Mouse (Mus musculus) midbrain, embryonic 14.5 days (tissue): ENCODE measurements around the gene Clp1. TPM values are rescaled to one million over a fixed set of nuclear protein-coding genes. Genes with fewer than 3 reads are reported as not detected.

Experiments
- ATAC-seq: fragments of 200-750 bp; cut with Nextera tagmentation; 2 replicates; pipeline ENCODE4 v1.8.0; 2017; ENCODE audit warnings: moderate number of reproducible peaks, moderate library complexity; ENCODE audit not compliant: low FRiP score, low TSS enrichment
- DNase-seq: peaks from one replicate; pipeline ENCODE4 v3.0.0-alpha.2; 2015
- H3K27ac ChIP-seq: fragments of 300-500 bp; sonication (generic); replicated peaks from 2 replicates; pipeline ENCODE4 v1.5.1; 2014; ENCODE audit warnings: mild to moderate bottlenecking, low read depth, low read length, moderate library complexity
- H3K27me3 ChIP-seq: fragments of 300-500 bp; sonication (generic); 2 replicates; pipeline ENCODE4 v1.6.1; 2014; ENCODE audit warnings: low read length, control low read depth, mixed read lengths; ENCODE audit not compliant: control insufficient read depth, insufficient read depth
- H3K36me3 ChIP-seq: fragments of 300-500 bp; sonication (generic); 2 replicates; pipeline ENCODE4 v1.6.1; 2014; ENCODE audit warnings: low read length, control low read depth; ENCODE audit not compliant: control insufficient read depth, insufficient read depth
- H3K4me1 ChIP-seq: fragments of 300-500 bp; sonication (generic); 2 replicates; pipeline ENCODE4 v1.6.1; 2014; ENCODE audit warnings: mild to moderate bottlenecking, antibody characterized with exemption, low read length, control low read depth; ENCODE audit not compliant: control insufficient read depth, insufficient read depth
- H3K4me2 ChIP-seq: fragments of 300-500 bp; sonication (generic); 2 replicates; pipeline ENCODE4 v1.6.1; 2014; ENCODE audit warnings: mild to moderate bottlenecking, low read length, moderate library complexity
- H3K4me3 ChIP-seq: fragments of 300-500 bp; sonication (generic); replicated peaks from 2 replicates; pipeline ENCODE4 v1.5.1; 2014; ENCODE audit warnings: low read depth, low read length
- H3K9ac ChIP-seq: fragments of 300-500 bp; sonication (generic); replicated peaks from 2 replicates; pipeline ENCODE4 v1.6.1; 2014; ENCODE audit warnings: mild to moderate bottlenecking, low read length, moderate library complexity
- H3K9me3 ChIP-seq: fragments of 300-500 bp; sonication (generic); 2 replicates; pipeline ENCODE4 v1.6.1; 2016; ENCODE audit warnings: low read length, control low read depth, mixed read lengths; ENCODE audit not compliant: control insufficient read depth
- WGBS: fragments of 180-500 bp; shearing (Covaris S2); extraction: QIAGEN DNeasy Blood & Tissue Kit; methylation state at CpG from one replicate; pipeline ENCODE4 v1.1.7; 2014; 5-methylcytosine and 5-hydroxymethylcytosine counted together
- polyA plus RNA-seq: library from polyadenylated mRNA; unstranded; fragments of >200 nt; fragmentation: Nextera tagmentation; extraction: Ambion mirVana; gene quantifications from 2 replicates; pipeline ENCODE4 v1.2.1, GENCODE M21; 2014

Gene Clp1
- 23.3 and 25.4 TPM in 2 replicates for polyA plus RNA-seq

DNA sequence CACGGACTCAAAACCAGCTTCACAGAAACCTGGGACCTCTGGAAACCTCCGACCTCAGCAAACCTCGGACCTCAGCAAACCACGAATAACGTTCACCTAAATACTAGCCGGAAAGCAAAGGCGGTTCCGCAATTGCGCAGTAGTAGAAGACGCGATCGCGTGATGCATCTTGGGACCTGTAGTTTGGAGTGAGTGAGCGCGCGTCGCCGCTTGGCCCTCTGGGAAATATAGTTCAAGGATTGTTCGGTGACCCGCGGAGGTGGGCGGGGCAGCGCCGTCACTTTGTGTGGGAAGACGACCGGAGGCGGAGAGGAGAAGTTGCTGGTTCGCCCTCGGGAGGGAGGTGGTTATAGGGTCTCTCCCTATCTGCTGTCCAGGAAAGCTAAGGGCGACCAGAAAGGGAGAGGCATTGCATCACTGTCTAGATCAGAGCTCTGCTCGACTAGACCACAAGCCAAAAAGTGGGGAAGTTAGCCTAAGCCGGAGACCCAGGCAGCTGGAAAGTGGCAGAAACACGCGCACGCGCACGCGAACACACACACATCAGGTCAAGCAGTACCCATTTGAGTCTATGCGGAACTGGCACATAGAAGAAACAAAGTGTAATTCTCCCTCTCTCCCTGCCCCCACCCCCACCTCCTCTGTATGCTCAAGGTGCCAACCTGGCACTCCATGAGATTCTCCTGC, at the start of gene Clp1:
Gene Clp1 (minus strand): TSS at position 179 of the 687 bp plus-strand sequence.
- Histone ChIP-seq H3K4me3 (peak within 1 kb of the TSS; percentile 65), H3K27ac (peak within 1 kb of the TSS; percentile 78), H3K4me1 (peaks cover 20% of the 10 kb centered on the region), H3K36me3 (peaks cover 29% of the 10 kb centered on the region), H3K4me2 (peak within 1 kb of the TSS; percentile 90), H3K27me3 (no peaks in the 10 kb centered on the region), H3K9ac (peak within 1 kb of the TSS; percentile 57), H3K9me3 (no peaks in the 10 kb centered on the region)
- under 1% methylated on average over 39 of the region's 39 CpGs for WGBS
- DNase-seq (peak; percentile 99), ATAC-seq (peak; percentile 94)

DNA sequence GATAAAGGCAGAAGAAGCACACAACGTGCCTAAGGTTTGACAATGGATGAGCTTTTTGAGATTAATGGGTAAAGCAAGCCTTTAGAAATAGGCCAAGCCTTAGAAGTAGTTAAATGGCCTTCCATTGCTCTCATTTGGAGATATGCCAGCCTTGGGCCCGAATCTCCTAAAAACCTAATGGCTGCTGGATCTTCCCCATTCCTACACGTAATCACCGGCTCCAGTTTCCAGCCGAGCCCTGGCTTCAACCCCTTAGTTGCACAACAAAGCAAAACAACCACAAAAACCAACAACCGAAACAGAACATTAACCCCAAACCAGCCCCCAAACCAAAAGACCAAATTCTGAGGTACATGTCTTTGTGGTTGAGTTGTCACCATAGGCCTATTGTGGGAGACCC, 48.5 kb upstream of the Clp1 start:
- WGBS: 81% methylated on average over 6 of the region's 6 CpGs
- Histone ChIP-seq H3K4me3 (no peak overlapping the region), H3K9me3 (no peaks in the 10 kb centered on the region), H3K27ac (no peak overlapping the region), H3K27me3 (no peaks in the 10 kb centered on the region), H3K4me2 (no peak overlapping the region), H3K4me1 (peaks cover 11% of the 10 kb centered on the region), H3K36me3 (no peaks in the 10 kb centered on the region), H3K9ac (no peak overlapping the region)
- no peak for ATAC-seq
- no peak for DNase-seq

DNA sequence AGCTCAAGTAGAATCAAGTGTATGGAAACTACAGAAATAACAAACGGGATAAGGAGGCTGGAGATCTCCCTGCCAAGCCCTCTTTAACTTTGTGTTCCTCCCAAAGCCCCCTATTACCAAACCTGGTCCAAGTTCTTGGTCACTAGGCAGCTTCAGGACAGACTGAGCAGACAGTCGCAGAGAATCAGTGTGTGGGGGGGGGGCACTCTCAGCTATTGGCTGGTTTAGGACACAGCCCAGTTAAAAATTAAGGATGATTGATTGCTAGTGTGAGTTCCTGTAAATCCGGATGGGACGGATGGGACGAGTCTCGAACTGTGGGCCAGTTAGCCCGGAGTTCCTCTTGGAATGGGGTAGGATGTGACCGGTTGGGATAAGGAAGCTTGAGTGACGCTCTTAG, 48.1 kb upstream of the Clp1 start, which contains the start of gene Serping1:
Gene Serping1 (minus strand): TSS at position 204 of the 400 bp plus-strand sequence.
- H3K9ac ChIP-seq: peak within 1 kb of the TSS; percentile 62
- peak within 1 kb of the TSS; percentile 57 for H3K4me2 ChIP-seq
- WGBS: 65% methylated on average over 9 of the region's 9 CpGs
- no peaks in the 10 kb centered on the region for H3K9me3 ChIP-seq
- H3K4me1 ChIP-seq: peaks cover 11% of the 10 kb centered on the region
- no peaks in the 10 kb centered on the region for H3K36me3 ChIP-seq
- peak within 1 kb of the TSS; percentile 28 for H3K4me3 ChIP-seq
- ATAC-seq: no peak
- peak; percentile 11 for DNase-seq
- peak within 1 kb of the TSS; percentile 74 for H3K27ac ChIP-seq
- no peaks in the 10 kb centered on the region for H3K27me3 ChIP-seq

DNA sequence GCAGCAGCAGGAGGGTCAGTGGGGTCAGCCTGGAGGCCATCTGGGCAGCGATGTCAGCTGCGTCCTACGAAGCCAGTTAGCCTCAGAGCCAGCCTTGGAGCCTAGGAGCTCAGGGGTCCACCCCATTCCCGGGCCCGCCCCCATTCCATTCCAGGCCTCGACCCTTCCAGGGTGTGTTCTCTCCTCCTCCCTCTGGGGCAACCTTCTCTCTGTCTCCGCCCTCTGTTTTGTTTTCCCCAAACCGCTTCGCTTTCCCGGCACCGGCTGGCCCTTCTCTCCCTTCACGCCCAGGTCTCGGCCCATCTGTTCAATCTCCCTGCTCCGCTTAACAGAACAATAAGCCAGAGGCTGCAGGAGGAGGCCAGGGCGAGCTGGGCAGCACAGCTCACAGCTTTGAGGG, 47.6 kb upstream of the Clp1 start:
- peak; percentile 71 for DNase-seq
- Histone ChIP-seq H3K27ac (peak overlapping the region; percentile 74), H3K36me3 (no peaks in the 10 kb centered on the region), H3K27me3 (no peaks in the 10 kb centered on the region), H3K4me1 (peaks cover 11% of the 10 kb centered on the region), H3K9me3 (no peaks in the 10 kb centered on the region), H3K9ac (peak overlapping the region; percentile 62), H3K4me3 (peak overlapping the region; percentile 28), H3K4me2 (peak overlapping the region; percentile 57)
- ATAC-seq: peak; percentile 85
- under 1% methylated on average over 15 of the region's 15 CpGs for WGBS

DNA sequence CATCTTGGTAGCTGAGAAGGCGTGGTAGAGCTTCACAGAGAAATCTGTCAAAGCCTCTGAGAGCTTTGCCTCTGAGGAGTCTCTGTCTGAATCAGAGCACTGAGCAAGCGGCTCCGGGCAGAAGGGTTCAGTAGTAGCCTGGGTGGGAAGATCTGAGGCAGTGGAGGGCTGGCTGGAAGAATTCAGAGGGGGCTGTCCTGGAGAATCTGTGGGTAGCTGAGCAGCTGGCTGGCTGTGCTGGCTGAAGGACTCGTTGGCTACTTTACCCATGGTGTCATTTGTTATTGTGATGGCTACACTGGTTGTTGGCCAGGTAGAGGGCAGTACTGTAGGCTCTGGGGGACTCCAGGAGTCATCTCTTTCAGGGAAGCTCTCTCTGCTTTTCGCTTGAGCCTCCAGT, 46.0 kb upstream of the Clp1 start:
- H3K36me3 ChIP-seq: no peaks in the 10 kb centered on the region
- no peak overlapping the region for H3K4me2 ChIP-seq
- no peak overlapping the region for H3K27ac ChIP-seq
- no peaks in the 10 kb centered on the region for H3K27me3 ChIP-seq
- WGBS: 87% methylated on average over 5 of the region's 5 CpGs
- H3K4me3 ChIP-seq: no peak overlapping the region
- ATAC-seq (no peak), DNase-seq (no peak)
- H3K4me1 ChIP-seq: peaks cover 11% of the 10 kb centered on the region
- no peak overlapping the region for H3K9ac ChIP-seq
- no peaks in the 10 kb centered on the region for H3K9me3 ChIP-seq

DNA sequence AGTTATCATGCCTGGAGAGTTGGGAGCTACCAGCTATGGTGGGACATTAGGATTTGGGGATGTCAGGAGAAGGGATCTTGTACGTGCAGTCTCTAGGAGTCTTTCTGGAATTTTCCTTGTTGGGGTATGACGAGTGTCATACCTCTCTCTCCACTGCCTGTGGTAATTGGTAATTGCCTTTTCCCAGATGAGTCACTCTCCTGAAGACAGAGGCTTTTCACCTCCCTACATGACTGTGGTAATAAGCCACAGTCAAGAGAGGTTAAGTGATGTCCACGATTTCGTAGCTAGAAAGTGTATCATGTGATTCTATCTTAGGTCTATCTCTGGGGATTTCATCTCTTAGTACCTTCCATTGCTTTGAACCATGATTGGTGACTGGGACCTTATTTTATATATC, 45.3 kb upstream of the Clp1 start:
- Histone ChIP-seq H3K4me1 (peaks cover 11% of the 10 kb centered on the region), H3K27ac (no peak overlapping the region), H3K4me2 (no peak overlapping the region), H3K27me3 (no peaks in the 10 kb centered on the region), H3K9me3 (no peaks in the 10 kb centered on the region), H3K4me3 (no peak overlapping the region), H3K36me3 (no peaks in the 10 kb centered on the region), H3K9ac (no peak overlapping the region)
- no peak for DNase-seq
- ATAC-seq: no peak
- WGBS: 92% methylated on average over 4 of the region's 4 CpGs

DNA sequence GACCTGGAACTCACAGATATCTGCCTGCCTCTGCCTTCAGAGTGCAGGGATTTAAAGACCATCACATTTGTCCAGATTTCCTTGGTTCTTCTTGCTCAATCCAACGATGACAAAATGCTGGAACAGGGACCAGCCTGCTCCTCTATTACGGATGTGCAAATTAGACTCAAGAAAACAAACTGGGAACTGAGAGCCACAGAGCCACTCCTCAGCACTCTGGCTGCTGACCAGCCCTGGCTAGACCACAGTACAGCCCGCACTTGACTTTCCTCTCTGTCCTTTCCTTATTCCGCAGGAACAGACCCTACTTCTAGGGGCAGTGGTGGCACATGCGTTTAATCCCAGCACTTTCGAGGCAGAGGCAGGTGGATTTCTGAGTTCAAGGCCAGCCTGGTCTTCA, 43.4 kb upstream of the Clp1 start:
- DNase-seq: no peak
- H3K9ac ChIP-seq: no peak overlapping the region
- 80% methylated on average over 6 of the region's 6 CpGs for WGBS
- no peak overlapping the region for H3K4me3 ChIP-seq
- H3K9me3 ChIP-seq: no peaks in the 10 kb centered on the region
- H3K4me2 ChIP-seq: no peak overlapping the region
- ATAC-seq: no peak
- peaks cover 11% of the 10 kb centered on the region for H3K4me1 ChIP-seq
- no peaks in the 10 kb centered on the region for H3K27me3 ChIP-seq
- 0 out of 2 replicates have a peak, but pooled peaks cover 4% of the 10 kb centered on the region for H3K36me3 ChIP-seq
- no peak overlapping the region for H3K27ac ChIP-seq

DNA sequence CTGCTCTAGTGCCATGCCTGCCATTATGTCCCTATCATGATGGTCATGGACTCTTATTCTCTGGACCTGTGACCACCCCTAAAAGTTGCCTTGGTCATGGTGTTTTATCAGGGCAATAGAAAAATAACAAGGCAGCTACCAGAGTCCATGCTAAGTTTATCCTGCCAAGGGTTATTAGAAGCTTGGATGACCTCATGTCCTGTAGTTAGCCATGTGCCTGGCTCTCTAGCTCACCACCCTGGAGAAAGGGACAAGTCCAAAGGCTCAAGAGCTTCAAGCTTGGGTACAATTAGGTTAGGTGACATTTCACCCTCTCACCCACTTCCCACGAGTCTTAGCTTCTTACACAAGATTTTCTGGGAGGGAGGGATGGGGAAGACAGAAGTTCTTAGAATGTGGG, 35.7 kb upstream of the Clp1 start:
- no peak for DNase-seq
- H3K9me3 ChIP-seq: no peaks in the 10 kb centered on the region
- 0 out of 2 replicates have a peak, but pooled peaks cover 6% of the 10 kb centered on the region for H3K36me3 ChIP-seq
- H3K4me2 ChIP-seq: no peak overlapping the region
- no peak for ATAC-seq
- no peak overlapping the region for H3K27ac ChIP-seq
- no peaks in the 10 kb centered on the region for H3K27me3 ChIP-seq
- H3K4me1 ChIP-seq: no peaks in the 10 kb centered on the region
- H3K9ac ChIP-seq: no peak overlapping the region
- no peak overlapping the region for H3K4me3 ChIP-seq
- 57% methylated on average over 1 of the region's 1 CpGs for WGBS

DNA sequence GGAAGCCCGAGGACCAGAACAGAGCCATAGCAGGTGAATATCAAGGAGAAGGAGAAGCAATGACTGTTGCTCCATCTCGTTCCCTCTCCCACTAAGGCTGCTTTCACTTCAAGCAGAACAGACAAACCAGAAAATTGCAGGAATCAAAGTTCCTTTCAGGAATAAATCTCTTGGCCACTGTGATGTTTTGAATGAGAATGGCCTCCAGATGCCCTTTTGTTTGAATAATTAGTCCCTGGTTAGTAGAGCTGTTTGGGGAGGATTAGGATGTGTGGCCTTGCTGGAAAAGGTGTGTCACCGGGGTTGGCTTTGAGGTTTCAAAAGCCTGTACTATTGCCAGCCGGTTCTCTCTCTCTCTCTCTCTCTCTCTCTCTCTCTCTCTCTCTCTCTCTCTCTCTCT, 35.1 kb upstream of the Clp1 start:
- WGBS: 23% methylated on average over 4 of the region's 4 CpGs
- H3K4me1 ChIP-seq: no peaks in the 10 kb centered on the region
- no peak overlapping the region for H3K9ac ChIP-seq
- ATAC-seq (no peak), DNase-seq (no peak)
- no peak overlapping the region for H3K27ac ChIP-seq
- 0 out of 2 replicates have a peak, but pooled peaks cover 6% of the 10 kb centered on the region for H3K36me3 ChIP-seq
- H3K27me3 ChIP-seq: no peaks in the 10 kb centered on the region
- H3K4me3 ChIP-seq: no peak overlapping the region
- H3K4me2 ChIP-seq: no peak overlapping the region
- no peaks in the 10 kb centered on the region for H3K9me3 ChIP-seq
